Mouse (Mus musculus) liver, postnatal 0 days (tissue): ENCODE data around the gene Mgll. TPM values are rescaled to one million over a fixed set of nuclear protein-coding genes. Genes with fewer than 3 reads are reported as not detected.
A peak's percentile ranks its signal among the peaks of the same experiment; 100 is the strongest.

ENCODE experiments used
- ATAC-seq: fragments of 200-750 bp; cut with Nextera tagmentation; 2 replicates; pipeline ENCODE4 v1.8.0; 2017; ENCODE audit warnings: mild to moderate bottlenecking, moderate library complexity
- DNase-seq: peaks from one replicate; pipeline ENCODE4 v3.0.0-alpha.2; 2016
- H3K27ac ChIP-seq: fragments of 300-500 bp; sonication (generic); 2 replicates; pipeline ENCODE4 v1.5.1; 2014; ENCODE audit warnings: antibody characterized with exemption, moderate library complexity, mild to moderate bottlenecking, low read depth
- H3K27me3 ChIP-seq: fragments of 300-500 bp; sonication (generic); 2 replicates; pipeline ENCODE4 v1.6.1; 2014; ENCODE audit warnings: low read length, control low read depth, mixed read lengths; ENCODE audit not compliant: insufficient read depth
- H3K36me3 ChIP-seq: fragments of 300-500 bp; sonication (generic); replicated peaks from 2 replicates; pipeline ENCODE4 v1.6.1; 2014; ENCODE audit warnings: mild to moderate bottlenecking, control low read depth, low read length, moderate library complexity, mixed read lengths; ENCODE audit not compliant: insufficient read depth
- H3K4me1 ChIP-seq: fragments of 300-500 bp; sonication (generic); 2 replicates; pipeline ENCODE4 v1.6.1; 2014; ENCODE audit warnings: antibody characterized with exemption, mild to moderate bottlenecking, control low read depth; ENCODE audit not compliant: insufficient read depth
- H3K4me2 ChIP-seq: fragments of 300-500 bp; sonication (generic); 2 replicates; pipeline ENCODE4 v1.6.1; 2014; ENCODE audit warnings: low read depth, mild to moderate bottlenecking, low read length, moderate library complexity, mixed read lengths
- H3K4me3 ChIP-seq: fragments of 300-500 bp; sonication (generic); 2 replicates; pipeline ENCODE4 v1.5.1; 2014; ENCODE audit warnings: low read depth, low read length
- H3K9ac ChIP-seq: fragments of 300-500 bp; sonication (generic); replicated peaks from 2 replicates; pipeline ENCODE4 v1.6.1; 2014; ENCODE audit warnings: mild to moderate bottlenecking, moderate library complexity
- H3K9me3 ChIP-seq: fragments of 300-500 bp; sonication (generic); 2 replicates; pipeline ENCODE4 v1.6.1; 2016; ENCODE audit warnings: mild to moderate bottlenecking, control low read depth, low read length, mixed read lengths
- CTCF ChIP-seq: sonication (generic); IDR thresholded peaks from 2 replicates; pipeline ENCODE4 v1.5.1; 2016; ENCODE audit warnings: antibody characterized with exemption, low read depth
- EP300 ChIP-seq: IDR thresholded peaks from 2 replicates; pipeline ENCODE4 v1.6.1; 2016; ENCODE audit warnings: antibody characterized with exemption, low read depth, mild to moderate bottlenecking
- WGBS: fragments of 180-500 bp; shearing (Covaris S2); extraction: QIAGEN DNeasy Blood & Tissue Kit; methylation state at CpG from one replicate; pipeline ENCODE4 v1.1.7; 2014; ENCODE audit not compliant: insufficient replicate concordance; 5-methylcytosine and 5-hydroxymethylcytosine counted together
- polyA plus RNA-seq: library from polyadenylated mRNA; unstranded; fragments of >200 nt; fragmentation: Nextera tagmentation; extraction: Ambion mirVana; gene quantifications from 2 replicates; pipeline ENCODE4 v1.2.1, GENCODE M21; 2015

Gene Mgll
- polyA plus RNA-seq, 1 experiment from 2014 or later, result 121 TPM

GRCm38 (mm10) chr6:88779755-88780154 is 55.5 kb downstream of the Mgll start:
- Histone ChIP-seq H3K9ac (no peak overlapping the region), H3K27ac (no peak overlapping the region), H3K4me3 (no peak overlapping the region), H3K27me3 (no peaks in the 10 kb centered on the region), H3K4me2 (no peak overlapping the region), H3K36me3 (0 out of 2 replicates have a peak, but pooled peaks cover 2% of the 10 kb centered on the region), H3K4me1 (peaks cover 27% of the 10 kb centered on the region), H3K9me3 (no peaks in the 10 kb centered on the region)
- TF ChIP-seq EP300 (no peak), CTCF (no peak)
- DNase-seq, result no peak
- no peak for ATAC-seq
- 67% methylated on average over 5 of the region's 5 CpGs for WGBS

- peak overlapping the region; percentile 81 for H3K27ac ChIP-seq
- 65% methylated on average over 4 of the region's 4 CpGs for WGBS
Observed at GRCm38 (mm10) chr6:88781919-88782318, 57.7 kb downstream of the Mgll start.

DNA sequence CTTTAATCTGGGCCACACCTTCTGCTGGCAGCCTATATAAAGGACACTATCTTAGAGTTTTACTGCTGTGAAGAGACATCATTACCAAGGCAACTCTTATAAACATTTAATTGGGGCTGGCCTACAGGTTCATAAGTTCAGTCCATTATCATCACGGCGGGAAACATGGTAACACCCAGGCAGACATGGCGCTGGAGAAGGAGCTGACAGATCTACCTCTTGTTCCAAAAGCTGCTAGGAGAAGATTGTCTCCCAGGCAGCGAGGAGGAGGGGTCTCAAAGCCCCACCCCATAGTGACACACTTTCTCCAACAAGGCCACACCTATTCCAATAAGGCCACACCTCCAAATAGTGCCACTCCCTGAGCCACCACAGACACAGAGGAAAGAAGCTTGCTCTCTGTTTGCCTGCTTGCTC is 58.8 kb downstream of the Mgll start:
- Histone ChIP-seq H3K27ac (peak overlapping the region; percentile 81), H3K4me3 (no peak overlapping the region), H3K36me3 (no peaks in the 10 kb centered on the region), H3K9me3 (no peaks in the 10 kb centered on the region), H3K9ac (no peak overlapping the region; the same call in 1 of the 2 replicates), H3K4me2 (peak overlapping the region; percentile 16; the same call in 1 of the 2 replicates), H3K27me3 (no peaks in the 10 kb centered on the region), H3K4me1 (peaks cover 25% of the 10 kb centered on the region)
- ATAC-seq, result peak; percentile 95
- no peak for TF ChIP-seq CTCF
- TF ChIP-seq EP300, result peak; percentile 76
- 25% methylated on average over 4 of the region's 4 CpGs for WGBS
- DNase-seq, result peak; percentile 84

More at GRCm38 (mm10) chr6:88781919-88782318, 57.7 kb downstream of the Mgll start:
- ATAC-seq, result no peak
- no peak for DNase-seq
- H3K4me3 ChIP-seq, result no peak overlapping the region
- H3K27me3 ChIP-seq, result no peaks in the 10 kb centered on the region
- H3K4me2 ChIP-seq, result no peak overlapping the region
- H3K36me3 ChIP-seq, result no peaks in the 10 kb centered on the region
- H3K9me3 ChIP-seq, result no peaks in the 10 kb centered on the region
- no peak overlapping the region for H3K9ac ChIP-seq
- TF ChIP-seq EP300 (no peak), CTCF (peak; percentile 28)
- H3K4me1 ChIP-seq, result peaks cover 25% of the 10 kb centered on the region

DNA sequence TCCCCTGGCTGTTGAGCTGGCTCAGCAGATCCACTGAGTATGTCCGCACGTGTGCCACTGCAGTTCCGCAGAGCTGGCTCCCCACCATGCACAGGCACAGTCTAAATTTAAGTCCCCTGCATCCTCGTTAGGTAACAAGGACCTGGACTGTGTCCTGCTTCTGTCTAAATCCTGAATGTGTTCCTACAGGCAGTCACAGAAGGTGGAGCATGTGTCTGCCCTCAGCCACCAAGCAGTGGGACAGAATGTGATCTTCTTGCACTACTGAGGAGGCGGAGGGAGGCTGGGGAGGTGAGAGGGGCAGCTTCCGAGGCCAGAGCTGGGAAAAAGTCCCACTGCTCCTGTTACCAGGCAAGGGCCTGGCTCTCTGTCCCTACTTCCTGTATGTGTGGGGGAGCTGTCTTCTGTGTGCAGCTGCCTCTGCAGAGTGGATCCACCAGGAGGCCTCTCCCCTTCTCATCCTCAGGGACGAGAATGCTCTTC is 60.5 kb downstream of the Mgll start:
- Histone ChIP-seq H3K27me3 (no peaks in the 10 kb centered on the region), H3K9me3 (no peaks in the 10 kb centered on the region), H3K36me3 (no peaks in the 10 kb centered on the region), H3K27ac (peak overlapping the region; percentile 64), H3K4me3 (no peak overlapping the region), H3K4me2 (no peak overlapping the region), H3K4me1 (peaks cover 25% of the 10 kb centered on the region), H3K9ac (no peak overlapping the region)
- DNase-seq (no peak), ATAC-seq (no peak)
- no peak for TF ChIP-seq EP300
- peak; percentile 45 for TF ChIP-seq CTCF
- WGBS, result 73% methylated on average over 7 of the region's 7 CpGs

DNA sequence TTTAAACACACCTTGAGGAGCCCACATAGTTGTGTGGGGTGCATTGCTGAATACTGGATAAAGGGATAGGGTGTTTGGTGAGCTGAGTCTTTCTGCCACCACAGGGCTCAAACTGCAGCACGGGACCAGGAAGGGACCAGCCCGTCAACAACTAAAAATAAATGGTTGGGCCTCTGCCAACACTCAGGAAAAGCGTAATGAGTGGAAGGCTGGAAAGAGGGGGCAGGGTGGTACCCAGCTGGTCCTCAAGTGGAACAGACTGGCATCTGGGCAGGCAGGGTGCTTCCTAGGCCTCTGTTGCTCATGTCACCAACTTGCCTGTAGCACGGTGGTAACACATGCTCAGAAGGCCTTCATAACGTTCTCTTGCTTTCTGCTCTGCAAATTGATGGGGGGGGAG is 61.1 kb downstream of the Mgll start:
- WGBS, result 68% methylated on average over 5 of the region's 5 CpGs
- Histone ChIP-seq H3K27me3 (no peaks in the 10 kb centered on the region), H3K4me1 (peaks cover 23% of the 10 kb centered on the region), H3K4me2 (no peak overlapping the region), H3K9ac (no peak overlapping the region), H3K4me3 (no peak overlapping the region), H3K27ac (no peak overlapping the region; the same call in 1 of the 2 replicates), H3K9me3 (no peaks in the 10 kb centered on the region), H3K36me3 (no peaks in the 10 kb centered on the region)
- no peak for DNase-seq
- no peak for ATAC-seq
- TF ChIP-seq CTCF (no peak), EP300 (no peak)

DNA sequence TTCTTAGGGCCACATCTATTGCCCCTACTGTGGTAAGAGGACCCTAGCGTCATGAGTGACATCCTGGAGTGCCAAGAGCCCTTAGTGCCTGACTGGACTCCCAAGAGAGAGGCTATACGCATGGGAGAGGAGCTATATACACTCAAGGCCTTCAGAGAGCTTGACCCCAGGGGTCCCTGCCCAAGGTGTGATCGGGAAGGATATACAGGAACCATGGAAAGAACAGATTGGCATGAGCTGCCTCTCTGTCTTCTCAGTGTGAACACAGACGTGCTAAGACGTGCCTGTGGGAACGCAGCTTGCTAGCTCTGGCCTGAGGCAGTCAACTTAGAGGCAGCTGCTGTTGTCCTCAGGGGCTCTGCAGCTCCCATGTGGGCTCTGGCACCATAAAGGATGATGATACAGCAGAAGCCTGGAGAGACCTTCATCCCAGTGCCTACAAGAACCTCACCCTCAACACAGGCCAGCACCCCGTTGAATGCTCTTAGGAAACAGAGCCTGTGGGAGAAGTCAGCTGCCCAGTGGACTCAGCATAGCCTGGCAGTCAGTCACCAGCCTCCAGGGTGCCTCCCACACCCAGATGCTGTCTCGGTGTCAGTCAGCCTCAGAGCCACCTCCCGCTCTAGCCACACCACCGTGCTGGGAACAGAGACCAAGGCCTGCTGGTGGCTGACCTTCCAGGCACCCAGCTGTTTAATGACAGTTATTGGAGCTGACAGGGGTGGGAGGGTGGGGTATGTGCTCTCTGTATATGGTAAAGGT is 61.8 kb downstream of the Mgll start:
- DNase-seq (no peak), ATAC-seq (no peak)
- no peaks in the 10 kb centered on the region for H3K9me3 ChIP-seq
- 81% methylated on average over 10 of the region's 10 CpGs for WGBS
- H3K4me3 ChIP-seq, result no peak overlapping the region
- TF ChIP-seq EP300, result no peak
- TF ChIP-seq CTCF, result no peak
- H3K36me3 ChIP-seq, result no peaks in the 10 kb centered on the region
- peaks cover 22% of the 10 kb centered on the region for H3K4me1 ChIP-seq
- H3K4me2 ChIP-seq, result no peak overlapping the region
- H3K9ac ChIP-seq, result no peak overlapping the region
- no peaks in the 10 kb centered on the region for H3K27me3 ChIP-seq
- no peak overlapping the region; the same call in 1 of the 2 replicates for H3K27ac ChIP-seq
